Mouse (Mus musculus) ovary, postnatal 10 days (tissue): ENCODE measurements around the gene Senp1.

ENCODE experiments used
- DNase-seq: peaks from one replicate; pipeline ENCODE4 v3.0.0; 2022; ENCODE audit warnings: low spot score

Senp1 gene

DNA sequence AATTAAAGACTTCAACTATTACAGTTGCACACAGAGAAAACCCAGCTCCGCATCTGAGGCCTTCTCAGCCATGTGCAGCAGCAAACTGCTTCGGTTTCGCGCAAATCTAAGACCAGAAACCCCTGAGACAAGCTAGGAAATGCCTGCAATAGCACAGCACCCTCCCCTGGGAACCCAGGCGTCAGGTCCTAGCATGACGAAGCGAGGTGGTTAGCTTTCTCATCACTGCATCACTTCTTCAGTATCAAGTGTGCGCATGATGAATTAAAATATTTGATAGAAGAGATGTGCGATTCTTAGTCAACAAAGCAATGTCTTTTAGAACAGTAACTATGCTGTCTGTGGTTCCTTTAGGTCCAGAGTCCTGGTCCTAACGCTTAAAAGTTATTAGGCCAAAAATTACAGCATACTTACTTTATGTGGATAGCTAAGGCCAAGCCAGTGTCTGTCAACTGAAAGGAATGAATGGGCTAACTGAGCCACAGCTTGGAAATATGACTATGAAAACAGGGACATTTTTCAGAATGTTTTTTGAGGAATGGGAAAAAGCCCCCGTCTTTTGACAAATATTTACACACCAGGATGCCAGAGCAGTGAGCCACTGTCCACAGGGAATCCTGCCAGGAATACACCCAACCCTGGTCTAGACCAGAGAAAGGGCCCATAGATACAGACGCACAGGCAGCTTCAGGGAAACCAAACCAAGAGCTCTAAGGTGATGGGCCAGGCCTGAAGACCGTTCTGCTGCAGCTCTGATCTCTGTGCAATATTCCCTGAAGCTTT, 44.4 kb downstream of the Senp1 start:
- DNase-seq: no peak

- DNase-seq: no peak
Observed at GRCm38 (mm10) chr15:98044387-98044786, 49.2 kb downstream of the Senp1 start.

GRCm38 (mm10) chr15:98043967-98044366, 49.6 kb downstream of the Senp1 start:
- DNase-seq: no peak

DNA sequence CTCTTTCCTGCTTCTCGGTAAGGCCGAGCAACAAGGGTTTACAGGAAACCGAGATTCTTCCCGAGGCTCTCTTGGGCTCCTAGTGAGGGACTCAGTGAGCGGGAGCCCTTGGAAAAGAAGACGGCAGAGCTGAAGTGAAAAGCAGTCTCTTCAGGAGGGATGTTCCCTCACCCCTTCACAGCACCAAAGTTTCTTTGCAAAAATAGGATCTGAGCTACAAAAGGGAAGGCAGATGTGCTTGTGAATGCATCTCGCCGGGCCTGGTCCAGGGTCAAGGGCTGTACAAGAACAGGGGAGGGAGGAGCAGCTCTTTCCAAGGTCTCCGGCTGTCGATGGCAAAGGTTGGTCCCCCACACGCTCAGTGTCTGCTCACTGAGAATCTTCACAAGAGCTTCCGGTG, 51.0 kb downstream of the Senp1 start:
- no peak for DNase-seq

- DNase-seq: no peak
Observed at GRCm38 (mm10) chr15:98039682-98040081, 53.9 kb downstream of the Senp1 start.

DNA sequence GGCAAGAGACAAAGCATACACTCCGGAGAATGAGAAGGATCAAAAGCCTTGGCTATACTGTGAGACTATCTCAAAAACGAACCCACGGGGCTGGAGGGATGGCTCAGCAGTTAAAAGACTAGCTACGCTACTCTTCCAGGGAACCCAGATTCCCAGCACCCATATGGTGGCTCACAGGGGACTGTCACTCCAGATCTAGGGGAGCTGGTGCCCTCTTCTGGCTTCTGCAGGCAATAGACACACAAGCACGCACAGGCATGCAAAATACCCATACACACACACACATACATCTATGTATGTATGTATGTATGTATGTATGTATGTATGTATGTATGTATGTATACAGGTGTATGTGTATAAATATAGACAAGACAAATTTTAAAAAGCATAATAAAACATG, 57.0 kb downstream of the Senp1 start:
- no peak for DNase-seq

- DNase-seq: no peak
Observed at GRCm38 (mm10) chr15:98035076-98035755, 58.3 kb downstream of the Senp1 start.

GRCm38 (mm10) chr15:98033233-98033748, 60.3 kb downstream of the Senp1 start:
- DNase-seq: no peak

DNA sequence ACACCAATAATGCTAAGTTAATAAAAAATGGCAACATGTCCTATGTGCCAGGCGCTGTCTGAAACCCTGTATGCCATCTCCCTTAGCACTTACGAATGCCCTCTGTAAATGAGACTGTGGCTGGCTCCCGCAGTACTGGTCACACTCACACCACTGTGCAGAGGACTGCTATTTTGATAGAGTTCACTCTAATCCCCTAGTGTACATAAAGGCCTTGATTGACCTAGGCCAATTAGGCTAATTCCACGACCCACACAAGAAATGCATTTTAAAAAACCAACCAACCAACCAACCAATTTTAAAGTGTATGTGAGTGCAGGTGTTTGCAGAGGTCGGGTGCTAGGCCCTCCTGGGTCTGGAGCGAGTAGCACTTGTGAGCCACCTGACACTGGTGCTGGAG, 63.7 kb downstream of the Senp1 start:
- DNase-seq: no peak

DNA sequence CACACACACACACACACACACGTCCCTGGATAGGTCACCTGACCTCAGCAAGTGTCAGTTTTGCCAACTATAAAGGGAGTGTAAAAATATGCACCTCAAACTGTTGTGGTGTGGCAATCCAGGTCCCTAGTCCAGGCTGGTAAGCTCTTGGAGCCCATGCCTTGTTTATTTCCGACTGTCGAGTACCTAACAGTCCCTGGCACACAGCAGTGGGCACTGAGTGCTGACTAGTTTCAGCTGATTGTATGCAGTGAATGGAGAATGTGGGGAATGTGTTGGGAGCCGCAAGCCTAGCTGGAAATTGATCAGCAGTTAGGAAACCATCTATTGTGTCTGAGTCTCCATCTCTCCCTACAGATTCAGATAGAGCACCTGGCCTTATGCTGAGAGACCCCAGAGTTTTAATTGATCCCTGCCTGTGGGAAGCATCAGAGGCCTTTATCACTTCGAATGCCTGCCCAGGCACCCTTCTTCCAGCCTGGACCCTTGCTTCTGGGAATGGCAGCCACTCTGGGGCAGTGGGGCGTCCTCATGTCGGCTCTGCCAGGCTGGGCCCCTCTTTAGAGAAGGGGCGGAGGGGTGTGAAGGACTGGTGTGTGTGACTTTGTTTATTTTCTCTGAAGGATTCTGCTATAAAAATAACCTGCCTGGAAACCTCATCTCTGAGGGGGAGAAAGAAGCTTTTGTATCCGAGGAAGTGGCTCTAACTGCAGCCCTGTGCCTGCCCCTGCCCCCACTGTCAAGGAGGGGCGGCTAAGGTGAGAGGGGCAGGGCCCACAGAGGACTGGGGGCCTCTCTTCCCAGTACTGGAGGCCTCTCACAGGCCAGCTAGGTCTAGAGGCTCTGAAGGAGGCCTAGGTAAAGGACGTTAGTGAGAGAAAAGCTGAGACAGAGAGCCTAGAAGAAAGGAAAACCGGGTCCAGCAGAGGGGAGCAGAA, 66.3 kb downstream of the Senp1 start:
- no peak for DNase-seq

- DNase-seq: no peak
Observed at GRCm38 (mm10) chr15:98025611-98026010, 67.9 kb downstream of the Senp1 start.

- DNase-seq: no peak
Observed at GRCm38 (mm10) chr15:98023137-98023536, 70.4 kb downstream of the Senp1 start.

DNA sequence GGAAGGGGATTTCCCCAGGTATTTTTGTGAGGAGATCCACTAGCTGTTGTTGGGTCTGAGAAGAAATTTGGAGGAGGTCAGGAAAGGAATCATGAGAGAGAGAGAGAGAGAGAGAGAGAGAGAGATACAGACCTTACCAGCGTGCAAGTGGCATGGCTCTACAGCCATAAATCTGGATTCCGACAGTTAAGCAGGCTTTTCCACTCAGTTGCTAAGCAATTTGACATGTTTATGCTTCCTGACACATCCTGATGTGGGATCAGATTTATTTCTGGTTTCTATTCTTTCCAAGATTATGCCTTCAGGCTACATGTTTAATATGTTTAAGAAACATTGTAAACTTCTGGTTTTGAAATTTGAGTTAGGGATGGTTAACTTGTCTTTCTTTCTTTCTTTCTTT, 71.7 kb downstream of the Senp1 start:
- no peak for DNase-seq

- no peak for DNase-seq
Observed at GRCm38 (mm10) chr15:98019047-98019446, 74.5 kb downstream of the Senp1 start.

DNA sequence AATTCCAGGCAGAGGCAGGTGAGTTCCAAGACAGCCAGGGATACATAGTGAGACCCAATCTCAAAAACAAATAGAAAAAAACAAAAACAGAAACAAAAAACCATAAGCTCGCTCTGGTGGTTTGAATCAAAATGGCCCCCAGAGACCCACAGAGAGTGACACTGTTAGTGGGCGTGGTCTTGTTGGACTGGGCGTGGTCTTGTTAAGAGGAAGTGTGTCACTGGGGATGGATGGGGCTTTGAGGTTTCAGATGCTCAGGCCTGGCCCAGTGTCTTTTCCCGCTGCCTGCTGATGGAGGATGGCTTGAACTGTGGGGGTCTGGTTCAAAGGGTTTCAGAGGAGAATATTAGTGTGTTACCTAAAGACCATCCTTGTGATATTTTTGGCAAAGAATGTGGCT, 75.6 kb downstream of the Senp1 start:
- DNase-seq: no peak

- DNase-seq: no peak
Observed at GRCm38 (mm10) chr15:98012810-98013209, 80.7 kb downstream of the Senp1 start.

DNA sequence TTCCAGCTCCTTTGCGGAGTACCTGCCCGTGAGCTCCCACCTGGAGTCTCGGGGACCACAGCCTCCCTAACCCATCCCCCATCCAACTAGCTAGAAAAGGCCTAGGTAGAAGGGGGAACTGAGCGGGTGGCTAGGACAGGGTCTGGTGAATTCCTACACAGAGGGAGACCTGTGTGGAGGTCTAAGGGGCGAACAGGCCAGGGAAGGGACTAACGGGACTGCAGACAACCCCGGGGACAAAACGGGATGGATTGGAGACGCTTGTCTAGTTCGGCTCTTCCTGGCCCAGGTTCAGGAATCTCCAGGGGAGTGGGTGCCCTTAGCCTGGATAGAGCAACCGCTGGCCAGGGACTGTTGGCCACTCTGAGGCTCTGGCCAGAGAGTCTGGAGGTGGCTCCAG, 88.4 kb downstream of the Senp1 start:
- DNase-seq: no peak

GRCm38 (mm10) chr15:98004740-98005159, 88.8 kb downstream of the Senp1 start:
- no peak for DNase-seq

GRCm38 (mm10) chr15:98003822-98004739, 89.5 kb downstream of the Senp1 start, which contains the start of gene Col2a1:
Gene Col2a1, minus strand, starts transcription at chr15:98004695.
- no peak for DNase-seq

DNA sequence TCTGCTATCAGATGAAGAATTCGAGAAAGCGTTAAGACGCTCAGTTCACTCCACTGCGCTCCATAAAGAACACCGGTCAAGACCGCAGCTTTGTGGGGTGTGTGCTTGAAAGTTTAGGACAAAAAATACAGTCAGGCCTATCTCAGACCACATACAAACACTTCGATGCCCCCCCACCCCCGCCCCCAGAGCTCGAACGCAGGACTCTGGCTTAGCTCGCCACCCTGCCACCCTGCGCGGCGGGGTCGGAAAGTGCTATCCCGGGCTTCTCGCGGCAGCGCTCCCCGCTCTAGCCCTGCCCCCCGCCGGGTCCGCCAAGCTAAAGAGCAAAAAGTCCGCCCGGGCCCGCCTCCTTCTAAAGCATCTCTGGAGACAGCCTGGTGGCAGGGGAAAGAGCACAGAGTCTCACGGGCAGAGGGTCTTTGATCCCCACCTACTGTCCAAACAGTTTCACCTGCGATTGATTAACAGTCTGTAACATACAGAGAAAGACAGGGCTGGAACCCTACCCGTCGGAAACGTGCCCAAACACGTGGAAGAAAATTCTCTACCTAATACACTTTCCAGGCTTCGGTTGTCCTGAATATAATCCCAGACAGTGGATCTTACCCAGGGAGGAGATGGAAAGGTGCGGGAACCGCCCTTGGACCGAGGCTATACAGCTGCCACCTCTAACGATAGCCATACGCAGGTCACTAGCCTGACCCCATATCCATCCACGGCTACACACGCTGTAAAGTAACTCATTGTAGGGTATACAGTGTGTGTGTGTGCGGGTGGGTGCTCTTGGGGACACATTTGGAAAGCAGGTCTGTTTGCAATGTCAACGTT, 90.3 kb downstream of the Senp1 start:
- DNase-seq: no peak
